Mouse (Mus musculus) embryonic facial prominence, embryonic 14.5 days (tissue): ENCODE results near the gene Mccc1. TPM values are rescaled to one million over a fixed set of nuclear protein-coding genes. Genes with fewer than 3 reads are reported as not detected.

Experiments
- ATAC-seq: fragments of 200-750 bp; cut with Nextera tagmentation; 2 replicates; pipeline ENCODE4 v1.8.0; 2017; ENCODE audit warnings: low read depth, moderate number of reproducible peaks, moderate TSS enrichment
- DNase-seq: peaks from one replicate; pipeline ENCODE4 v3.0.0-alpha.2; 2015; ENCODE audit warnings: low spot score
- H3K27ac ChIP-seq: fragments of 300-500 bp; sonication (generic); replicated peaks from 2 replicates; pipeline ENCODE4 v1.5.1; 2014; ENCODE audit warnings: low read depth, mild to moderate bottlenecking, low read length, moderate library complexity
- H3K27me3 ChIP-seq: fragments of 300-500 bp; sonication (generic); replicated peaks from 2 replicates; pipeline ENCODE4 v1.6.1; 2014; ENCODE audit warnings: low read length; ENCODE audit not compliant: control insufficient read depth, insufficient read depth
- H3K36me3 ChIP-seq: fragments of 300-500 bp; sonication (generic); 2 replicates; pipeline ENCODE4 v1.6.1; 2014; ENCODE audit warnings: low read length, mixed read lengths; ENCODE audit not compliant: control insufficient read depth, insufficient read depth
- H3K4me1 ChIP-seq: fragments of 300-500 bp; sonication (generic); 2 replicates; pipeline ENCODE4 v1.6.1; 2014; ENCODE audit warnings: antibody characterized with exemption, low read length; ENCODE audit not compliant: control insufficient read depth, insufficient read depth
- H3K4me2 ChIP-seq: fragments of 300-500 bp; sonication (generic); 2 replicates; pipeline ENCODE4 v1.6.1; 2014; ENCODE audit warnings: low read depth, mild to moderate bottlenecking, low read length, moderate library complexity, mixed read lengths
- H3K4me3 ChIP-seq: fragments of 300-500 bp; sonication (generic); 2 replicates; pipeline ENCODE4 v1.5.1; 2014; ENCODE audit warnings: low read depth, mild to moderate bottlenecking, low read length
- H3K9ac ChIP-seq: fragments of 300-500 bp; sonication (generic); 2 replicates; pipeline ENCODE4 v1.6.1; 2014; ENCODE audit warnings: low read depth, mild to moderate bottlenecking, low read length, moderate library complexity, mixed read lengths
- H3K9me3 ChIP-seq: fragments of 300-500 bp; sonication (generic); 2 replicates; pipeline ENCODE4 v1.6.1; 2016; ENCODE audit warnings: low read length; ENCODE audit not compliant: control insufficient read depth
- WGBS: fragments of 180-500 bp; shearing (Covaris S2); extraction: QIAGEN DNeasy Blood & Tissue Kit; methylation state at CpG from one replicate; pipeline ENCODE4 v1.1.7; 2014; 5-methylcytosine and 5-hydroxymethylcytosine counted together
- polyA plus RNA-seq: library from polyadenylated mRNA; unstranded; fragments of >200 nt; fragmentation: Nextera tagmentation; extraction: Ambion mirVana; gene quantifications from 2 replicates; pipeline ENCODE4 v1.2.1, GENCODE M21; 2014

The Mccc1 gene
- 25.0 and 25.3 TPM in 2 replicates for polyA plus RNA-seq

DNA sequence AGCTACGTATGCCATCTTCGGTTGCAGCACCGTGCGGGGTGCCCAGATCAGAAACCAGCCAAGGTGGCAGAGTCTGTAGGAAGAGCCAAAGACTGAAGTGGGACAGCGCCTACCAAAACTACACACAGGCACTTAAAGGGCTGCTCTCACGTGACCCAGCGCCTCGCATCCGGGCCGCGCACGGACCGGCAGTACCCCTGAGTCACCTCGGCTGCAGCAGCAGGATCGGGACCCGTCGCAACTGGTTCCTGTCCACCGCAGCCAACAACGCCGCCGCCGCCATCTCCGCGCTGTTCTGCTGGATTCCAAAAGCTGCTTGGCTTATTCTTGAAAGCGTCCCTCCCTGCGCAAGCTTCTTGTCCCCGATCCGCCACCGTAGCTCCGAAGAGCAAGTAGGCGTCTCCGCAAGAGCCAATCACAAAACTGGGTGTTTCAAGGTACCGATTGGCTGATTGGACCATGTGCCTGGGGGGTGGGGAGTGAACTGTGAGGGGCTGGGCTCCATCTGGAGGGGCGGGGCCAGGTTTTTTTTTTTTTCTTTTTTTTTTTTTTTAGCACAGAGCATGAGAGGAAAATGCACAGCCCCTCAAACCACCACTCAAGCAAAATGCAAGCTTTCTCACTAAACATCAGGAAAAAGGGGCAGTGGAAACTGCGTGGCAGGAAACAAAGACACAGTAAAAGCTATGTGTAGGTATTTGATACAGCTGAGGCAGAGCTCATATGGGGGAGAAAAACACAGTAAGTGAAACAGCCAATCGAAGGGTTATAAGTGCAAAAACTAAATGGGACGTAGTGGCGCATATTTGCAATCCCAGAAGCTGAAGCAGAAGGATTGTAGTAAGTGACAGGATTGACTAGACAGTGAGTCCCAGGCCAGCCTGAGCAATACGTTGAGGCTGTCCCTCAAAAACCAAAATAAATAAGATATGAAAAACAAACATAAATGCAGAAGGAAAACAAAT, at the start of gene Mccc1:
Gene Mccc1 (minus strand): TSS at position 404 of the 965 bp plus-strand sequence.
- 4% methylated on average over 30 of the region's 39 CpGs for WGBS
- Histone ChIP-seq H3K4me2 (peak within 1 kb of the TSS; percentile 78), H3K27me3 (no peaks in the 10 kb centered on the region), H3K9ac (peak within 1 kb of the TSS; percentile 81), H3K9me3 (no peaks in the 10 kb centered on the region), H3K36me3 (0 out of 2 replicates have a peak, but pooled peaks cover 6% of the 10 kb centered on the region), H3K27ac (peak within 1 kb of the TSS; percentile 90), H3K4me1 (no peaks in the 10 kb centered on the region), H3K4me3 (peak within 1 kb of the TSS; percentile 77)
- ATAC-seq (peak; percentile 99), DNase-seq (peak; percentile 99)

DNA sequence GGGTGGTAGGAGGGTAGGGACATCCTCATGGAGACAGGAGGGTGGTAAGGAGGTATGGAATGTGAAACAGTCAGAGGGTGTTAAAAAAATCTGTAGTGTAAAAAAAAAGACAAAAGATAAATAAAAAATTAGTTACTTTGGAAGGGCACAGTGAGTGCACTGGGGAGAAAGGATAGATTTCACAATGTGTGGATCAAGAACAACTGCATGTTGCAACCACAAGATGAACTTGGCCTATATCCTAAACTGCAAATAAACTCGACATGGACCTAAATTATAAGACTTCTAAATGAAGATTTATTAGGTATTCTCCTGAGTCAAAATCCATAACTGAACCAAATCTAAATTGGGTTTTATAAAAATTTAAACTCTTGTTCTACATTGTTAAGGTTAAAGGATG, 48.6 kb upstream of the Mccc1 start:
- H3K4me1 ChIP-seq: no peaks in the 10 kb centered on the region
- no peaks in the 10 kb centered on the region for H3K36me3 ChIP-seq
- WGBS: 69% methylated on average over 1 of the region's 1 CpGs
- H3K4me2 ChIP-seq: no peak overlapping the region
- H3K27me3 ChIP-seq: no peaks in the 10 kb centered on the region
- no peak overlapping the region for H3K4me3 ChIP-seq
- no peak for DNase-seq
- no peak overlapping the region for H3K9ac ChIP-seq
- no peak overlapping the region for H3K27ac ChIP-seq
- no peak for ATAC-seq
- no peaks in the 10 kb centered on the region for H3K9me3 ChIP-seq

DNA sequence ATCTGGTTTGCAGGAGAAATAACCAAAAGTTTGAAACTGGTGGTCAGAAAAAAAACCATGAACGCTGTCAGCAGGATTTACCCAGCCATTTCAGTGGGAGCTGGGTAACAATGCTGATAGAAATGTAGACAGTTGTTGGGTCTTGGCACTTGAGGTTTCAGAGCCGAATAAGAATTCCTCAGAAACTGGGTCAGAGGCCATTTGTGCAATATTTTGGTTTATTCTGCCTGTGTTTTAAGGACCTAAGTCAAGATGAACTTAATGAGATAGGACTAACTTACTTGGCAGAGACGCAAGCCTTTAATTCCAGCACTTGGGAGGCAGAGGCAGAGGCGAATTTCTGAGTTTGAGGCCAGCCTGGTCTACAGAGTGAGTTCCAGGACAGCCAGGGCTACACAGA, 44.6 kb upstream of the Mccc1 start:
- Histone ChIP-seq H3K27me3 (no peaks in the 10 kb centered on the region), H3K4me2 (no peak overlapping the region), H3K4me3 (no peak overlapping the region), H3K27ac (no peak overlapping the region), H3K9ac (no peak overlapping the region), H3K9me3 (no peaks in the 10 kb centered on the region), H3K36me3 (no peaks in the 10 kb centered on the region), H3K4me1 (no peaks in the 10 kb centered on the region)
- DNase-seq (no peak), ATAC-seq (no peak)
- WGBS: 80% methylated on average over 4 of the region's 4 CpGs

DNA sequence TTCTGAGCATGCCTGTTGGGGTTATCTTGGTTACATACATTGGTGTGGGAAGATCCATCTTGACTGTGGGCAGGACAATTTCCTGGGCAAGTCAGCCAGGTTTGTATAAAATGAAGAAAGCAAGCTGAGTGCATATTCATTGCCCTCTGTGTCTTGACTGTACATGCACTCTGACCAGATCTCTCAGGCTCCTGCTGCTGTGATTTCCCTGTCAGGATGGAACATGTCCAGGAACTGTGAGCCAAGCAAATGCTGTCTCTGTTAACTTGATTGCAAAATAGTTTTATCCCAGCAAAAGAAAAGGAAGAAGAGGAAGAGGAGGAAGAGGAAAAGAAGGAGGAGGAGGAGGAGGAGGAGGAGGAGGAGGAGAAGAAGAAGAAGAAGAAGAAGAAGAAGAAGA, 44.0 kb upstream of the Mccc1 start:
- ATAC-seq (no peak), DNase-seq (no peak)
- no peaks in the 10 kb centered on the region for H3K27me3 ChIP-seq
- H3K9me3 ChIP-seq: no peaks in the 10 kb centered on the region
- H3K4me1 ChIP-seq: no peaks in the 10 kb centered on the region
- no peak overlapping the region for H3K4me2 ChIP-seq
- H3K36me3 ChIP-seq: no peaks in the 10 kb centered on the region
- H3K27ac ChIP-seq: no peak overlapping the region
- H3K4me3 ChIP-seq: no peak overlapping the region
- H3K9ac ChIP-seq: no peak overlapping the region

DNA sequence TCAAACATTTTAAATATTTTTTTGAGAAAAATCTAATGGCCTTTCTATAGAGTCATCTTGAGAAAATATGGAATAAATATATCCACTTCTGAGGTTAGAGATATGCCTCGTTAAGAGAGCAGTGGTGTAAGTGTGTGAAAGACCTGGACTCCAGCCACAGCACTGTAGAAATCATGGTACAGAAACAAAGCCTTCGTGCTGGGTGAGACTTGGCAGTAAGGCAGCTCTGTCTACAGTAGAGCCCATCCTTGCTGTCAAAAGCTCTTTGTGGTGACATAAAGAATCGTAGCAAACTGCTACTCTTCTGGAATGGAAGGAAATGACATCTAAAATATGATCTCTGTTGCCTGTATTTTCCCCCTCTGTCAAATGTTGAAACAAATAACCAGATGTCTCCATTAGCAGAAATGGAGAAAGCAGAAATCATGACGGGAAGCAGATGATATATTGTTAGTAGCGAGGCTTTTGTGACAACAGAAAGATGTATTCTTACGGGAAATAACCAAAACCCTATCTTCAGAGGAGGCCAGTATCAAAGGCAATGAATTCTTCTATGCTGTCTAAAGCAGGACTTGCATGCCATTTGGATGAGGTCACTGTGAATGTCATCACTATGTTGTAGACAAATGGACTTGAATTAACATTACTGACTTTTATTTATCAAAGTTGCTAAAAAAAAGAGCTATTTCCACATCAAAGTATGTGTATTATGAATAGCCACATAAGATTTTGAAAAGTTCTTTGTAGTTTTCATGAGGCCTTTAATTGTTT, 31.4 kb upstream of the Mccc1 start:
- no peak overlapping the region for H3K9ac ChIP-seq
- H3K4me2 ChIP-seq: no peak overlapping the region
- no peaks in the 10 kb centered on the region for H3K4me1 ChIP-seq
- H3K4me3 ChIP-seq: no peak overlapping the region
- H3K9me3 ChIP-seq: no peaks in the 10 kb centered on the region
- no peaks in the 10 kb centered on the region for H3K36me3 ChIP-seq
- H3K27me3 ChIP-seq: no peaks in the 10 kb centered on the region
- ATAC-seq (no peak), DNase-seq (peak; percentile 5)
- no peak overlapping the region for H3K27ac ChIP-seq
- 59% methylated on average over 6 of the region's 6 CpGs for WGBS

DNA sequence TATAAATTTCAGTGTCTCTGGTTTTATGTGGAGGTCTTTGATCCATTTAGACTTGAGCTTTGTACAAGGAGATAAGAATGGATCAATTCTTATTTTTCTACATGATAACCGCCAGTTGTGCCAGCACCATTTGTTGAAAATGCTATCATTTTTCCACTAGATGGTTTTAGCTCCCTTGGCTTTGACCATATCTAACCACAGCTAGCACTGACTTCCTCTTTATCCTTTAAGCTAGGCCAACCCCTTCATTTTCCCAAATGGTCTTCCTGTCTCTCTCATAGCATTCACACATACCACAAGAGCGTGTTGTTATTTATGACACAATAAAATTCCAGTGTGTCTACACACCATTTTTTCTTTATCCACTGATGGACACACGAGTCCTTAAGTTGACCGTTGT, 29.5 kb upstream of the Mccc1 start:
- H3K27ac ChIP-seq: no peak overlapping the region
- H3K9me3 ChIP-seq: no peaks in the 10 kb centered on the region
- no peak overlapping the region for H3K9ac ChIP-seq
- H3K4me1 ChIP-seq: no peaks in the 10 kb centered on the region
- DNase-seq (no peak), ATAC-seq (no peak)
- WGBS: 90% methylated on average over 4 of the region's 4 CpGs
- no peak overlapping the region for H3K4me2 ChIP-seq
- H3K4me3 ChIP-seq: no peak overlapping the region
- no peaks in the 10 kb centered on the region for H3K36me3 ChIP-seq
- no peaks in the 10 kb centered on the region for H3K27me3 ChIP-seq

DNA sequence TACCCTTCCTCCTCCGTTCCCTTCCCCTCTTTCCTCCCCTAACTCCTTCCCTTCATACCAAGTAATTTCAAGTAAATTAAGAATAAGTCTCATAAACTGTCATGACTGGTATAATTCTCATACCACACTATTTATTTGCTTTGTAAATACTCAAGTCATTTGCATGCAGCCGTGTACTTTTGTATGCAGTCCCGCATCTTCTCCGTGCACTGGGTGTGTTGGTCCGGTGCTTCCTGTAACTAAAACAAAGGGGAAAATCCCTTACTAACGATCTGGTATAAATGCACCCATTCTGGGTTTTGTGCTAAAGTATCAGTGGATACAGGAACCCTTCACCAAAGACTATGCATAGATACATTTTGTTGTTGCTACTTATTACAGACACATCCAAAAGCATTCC, 25.3 kb upstream of the Mccc1 start:
- 84% methylated on average over 6 of the region's 6 CpGs for WGBS
- DNase-seq: no peak
- Histone ChIP-seq H3K9me3 (no peaks in the 10 kb centered on the region), H3K9ac (no peak overlapping the region), H3K4me2 (no peak overlapping the region), H3K4me1 (no peaks in the 10 kb centered on the region), H3K4me3 (no peak overlapping the region), H3K27me3 (no peaks in the 10 kb centered on the region), H3K27ac (no peak overlapping the region), H3K36me3 (no peaks in the 10 kb centered on the region)
- ATAC-seq: no peak

DNA sequence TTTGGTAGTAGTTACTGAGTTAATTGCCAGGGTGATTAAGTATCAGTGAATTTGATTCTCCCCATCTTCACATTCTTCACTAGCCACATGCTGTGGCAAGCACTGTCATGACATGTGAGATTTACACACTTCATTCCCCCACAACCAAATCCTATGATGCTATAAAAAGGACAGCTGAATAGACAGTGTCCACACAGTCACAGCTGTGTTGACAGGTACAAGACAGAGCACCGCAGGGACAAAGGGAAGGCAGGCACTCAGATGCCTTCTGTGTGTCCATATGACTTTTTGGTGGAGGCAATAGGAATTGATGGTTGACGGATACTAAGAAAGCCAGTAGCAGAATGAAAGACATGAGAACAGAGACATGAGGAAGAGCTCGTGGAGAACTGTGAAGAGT, 10.8 kb upstream of the Mccc1 start:
- DNase-seq: no peak
- Histone ChIP-seq H3K4me2 (no peak overlapping the region), H3K27ac (no peak overlapping the region), H3K9me3 (no peaks in the 10 kb centered on the region), H3K4me1 (no peaks in the 10 kb centered on the region), H3K36me3 (no peaks in the 10 kb centered on the region), H3K27me3 (no peaks in the 10 kb centered on the region), H3K4me3 (no peak overlapping the region), H3K9ac (no peak overlapping the region)
- no peak for ATAC-seq
- 84% methylated on average over 3 of the region's 3 CpGs for WGBS
